Mouse (Mus musculus) thymus, postnatal 14 days (tissue): ENCODE measurements around the gene Rab36.
A peak's percentile ranks its signal among the peaks of the same experiment; 100 is the strongest.

Experiments
- DNase-seq: peaks from one replicate; pipeline ENCODE4 v3.0.0; 2021

Rab36 gene

DNA sequence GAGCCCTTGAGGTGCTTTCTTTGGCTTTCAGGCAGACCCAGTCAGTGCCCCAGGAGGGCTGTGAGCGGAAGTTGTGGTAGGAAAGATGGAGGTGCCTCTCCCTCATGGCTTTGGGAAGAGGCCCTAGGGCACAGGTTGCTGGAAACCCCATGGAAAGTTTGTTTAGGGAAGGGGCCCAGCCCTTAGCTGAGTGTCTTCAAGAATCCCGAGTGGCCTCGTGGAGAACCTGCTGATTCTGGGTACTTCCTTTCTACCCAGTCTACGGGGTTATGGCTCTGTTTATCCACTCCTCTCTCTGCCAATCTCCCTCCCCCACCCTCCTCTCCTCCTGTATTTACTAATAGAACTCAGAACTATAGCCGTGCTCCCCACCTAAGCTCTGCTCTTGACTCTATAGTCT, 38.8 kb downstream of the Rab36 start:
- no peak for DNase-seq

DNA sequence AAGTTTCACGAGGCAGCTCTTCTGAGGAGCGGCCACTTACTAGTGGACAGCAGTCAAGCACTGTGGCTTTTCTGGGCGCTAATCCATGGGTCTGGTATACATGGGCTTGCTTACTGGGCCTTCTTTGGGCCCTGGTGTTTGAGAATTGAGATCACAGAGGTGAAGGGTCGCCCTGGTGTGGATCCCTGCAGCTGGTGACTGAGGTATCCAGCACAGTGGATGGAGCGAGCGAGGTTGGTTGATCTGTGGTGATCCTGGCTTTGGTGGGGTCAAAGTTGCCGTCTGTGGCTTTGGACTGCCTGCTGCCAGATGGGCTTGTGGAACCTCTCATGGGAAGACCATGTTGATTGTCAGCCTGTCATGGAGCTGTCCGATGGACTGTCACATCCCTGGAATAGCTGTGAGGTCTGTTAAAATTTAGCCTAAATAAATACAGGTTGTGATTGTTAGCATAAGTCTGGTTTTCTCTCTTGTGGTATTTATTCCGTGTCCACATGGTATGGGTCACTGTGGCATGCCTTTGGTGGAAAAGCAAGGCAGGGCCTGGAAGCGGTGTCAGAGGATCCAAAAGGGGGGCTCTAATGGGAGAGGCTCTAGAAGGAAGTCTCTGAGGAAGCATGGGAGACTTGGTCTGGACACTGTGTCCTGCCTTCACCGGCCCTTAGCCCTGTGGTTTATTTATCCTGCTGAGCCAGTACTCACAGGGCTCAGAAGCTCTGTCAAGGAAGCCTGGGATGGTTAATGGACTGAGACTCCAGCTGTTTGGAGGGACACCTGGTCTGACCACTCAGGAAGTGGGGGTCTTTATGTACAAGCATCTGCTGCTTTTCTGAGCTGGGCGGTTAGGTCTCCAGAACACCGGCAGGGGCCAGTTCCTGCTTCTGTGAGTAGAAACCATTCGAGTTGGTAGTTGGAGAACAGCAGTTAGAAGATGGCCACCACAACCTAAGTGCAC, 41.6 kb downstream of the Rab36 start:
- peak; percentile 12 for DNase-seq

DNA sequence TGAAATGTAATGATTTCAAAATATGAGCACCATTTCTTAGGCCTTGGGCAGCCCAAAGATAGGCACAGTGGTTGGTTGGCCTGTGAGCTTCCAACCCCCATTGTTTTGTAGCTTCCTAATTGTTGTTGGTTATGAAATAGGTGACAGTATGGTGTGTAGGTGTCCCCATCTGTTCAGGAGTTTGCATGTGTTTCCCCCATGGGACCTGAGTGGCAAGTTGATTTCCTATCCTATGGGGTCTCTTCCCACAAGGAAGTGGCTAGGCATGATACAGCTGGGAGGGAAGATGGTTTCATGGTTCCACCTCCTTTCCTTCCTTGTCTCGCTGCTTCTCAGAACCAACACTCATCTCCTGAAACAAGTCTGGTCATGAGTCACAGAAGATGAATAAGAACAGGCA, 48.5 kb downstream of the Rab36 start:
- no peak for DNase-seq

DNA sequence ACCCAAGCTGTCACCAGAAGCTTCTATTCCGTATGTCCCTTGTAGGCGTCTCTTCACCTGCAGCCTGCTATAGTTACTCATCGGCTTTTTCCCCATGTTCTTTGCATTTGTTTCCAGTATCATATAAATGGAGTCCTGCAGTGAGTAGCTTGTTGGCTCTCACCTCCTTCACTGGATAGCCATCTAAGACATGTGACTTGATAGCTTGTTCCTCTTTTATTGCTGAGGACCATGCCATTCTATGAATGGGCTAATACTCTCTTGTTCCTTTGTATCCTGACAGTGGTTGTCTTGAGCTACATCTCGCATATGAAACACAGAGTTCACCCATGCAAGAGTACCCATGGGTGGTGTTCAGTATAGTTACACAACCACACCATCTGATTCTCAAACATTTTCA, 51.6 kb downstream of the Rab36 start:
- no peak for DNase-seq

DNA sequence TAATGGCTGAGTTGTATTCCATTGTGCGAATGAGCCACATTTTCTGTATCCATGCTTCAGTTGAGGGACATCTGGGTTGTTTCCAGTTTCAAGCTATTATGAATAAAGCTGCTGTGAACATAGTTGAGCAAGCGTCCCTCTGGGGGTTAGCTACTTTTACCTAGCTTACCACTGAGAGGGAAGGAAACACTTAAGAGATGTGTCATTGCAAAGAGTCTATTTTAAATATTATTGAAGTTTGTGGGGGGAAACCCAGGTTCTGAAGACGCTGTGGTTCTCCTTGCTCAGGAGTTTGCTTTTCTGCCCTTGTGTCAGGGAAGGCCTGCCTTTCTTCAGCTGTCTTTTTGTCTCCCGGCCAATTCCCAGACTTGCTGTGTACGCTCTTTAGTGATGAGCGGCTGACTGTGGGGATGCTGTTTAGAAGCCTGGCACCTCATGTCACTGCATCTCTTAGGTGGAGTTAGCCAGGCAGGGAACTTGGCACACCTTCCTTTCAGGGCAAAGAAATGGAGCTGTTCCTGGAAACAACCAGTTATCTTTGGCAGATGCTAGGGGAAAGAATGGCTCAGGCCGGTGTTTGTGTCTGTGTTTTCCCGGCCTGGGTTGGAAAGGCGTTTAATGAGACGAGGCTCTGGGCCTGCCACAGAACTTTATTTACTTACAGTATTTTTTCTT, 54.8 kb downstream of the Rab36 start:
- DNase-seq, result no peak

DNA sequence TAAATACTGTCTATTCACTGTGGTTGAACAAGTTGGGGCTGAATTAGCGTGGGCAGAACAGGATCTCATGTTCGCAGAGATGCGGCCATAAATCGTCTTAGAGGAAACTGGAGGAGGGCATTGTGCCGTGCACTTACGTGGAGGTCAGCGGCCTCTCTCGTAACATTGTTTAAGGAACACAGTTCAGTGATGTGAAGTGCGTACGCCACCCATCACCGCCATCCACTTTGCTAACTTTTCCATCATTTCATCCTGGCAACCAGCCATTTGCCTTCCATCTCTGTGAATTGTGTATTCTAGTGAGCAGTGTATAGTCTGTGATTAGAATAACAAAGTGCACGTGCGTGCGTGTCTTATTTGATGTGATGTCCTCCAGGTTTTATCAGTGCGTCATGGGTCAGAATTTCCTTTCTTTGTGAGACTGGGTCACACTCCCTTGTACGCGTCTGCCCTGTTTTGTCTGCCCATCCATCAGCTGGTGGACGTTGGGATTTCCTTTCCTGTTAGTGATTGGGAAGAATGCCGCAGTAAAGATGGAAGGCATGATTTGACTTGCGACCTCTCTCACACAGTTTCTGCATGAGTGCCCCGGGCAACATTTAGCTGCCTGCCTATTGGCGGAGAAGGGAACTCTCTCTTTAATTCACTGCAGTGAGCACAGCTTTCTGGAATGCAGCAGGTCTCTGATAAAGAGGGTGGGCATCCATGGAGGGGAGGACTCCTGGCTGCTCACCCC, 56.6 kb downstream of the Rab36 start:
- no peak for DNase-seq

DNA sequence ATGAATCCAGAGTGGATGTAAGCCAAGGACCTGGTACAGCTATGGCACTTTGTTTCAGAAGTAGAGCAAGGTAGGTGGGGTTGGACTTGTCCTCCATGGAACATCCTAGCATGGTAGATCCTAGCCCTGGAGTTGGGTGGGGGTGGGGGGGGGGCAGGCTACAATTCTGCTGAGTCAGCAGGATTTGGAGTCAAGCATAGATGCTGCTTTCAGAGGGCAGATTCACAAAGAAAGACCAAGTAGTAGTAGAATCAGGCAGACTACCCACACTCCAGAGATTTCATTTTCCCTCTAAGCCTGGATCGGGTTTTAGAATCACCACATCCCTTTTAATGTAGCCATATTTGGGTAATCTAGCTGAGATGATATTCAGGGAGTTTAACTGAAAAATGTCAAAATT, 57.5 kb downstream of the Rab36 start:
- no peak for DNase-seq

DNA sequence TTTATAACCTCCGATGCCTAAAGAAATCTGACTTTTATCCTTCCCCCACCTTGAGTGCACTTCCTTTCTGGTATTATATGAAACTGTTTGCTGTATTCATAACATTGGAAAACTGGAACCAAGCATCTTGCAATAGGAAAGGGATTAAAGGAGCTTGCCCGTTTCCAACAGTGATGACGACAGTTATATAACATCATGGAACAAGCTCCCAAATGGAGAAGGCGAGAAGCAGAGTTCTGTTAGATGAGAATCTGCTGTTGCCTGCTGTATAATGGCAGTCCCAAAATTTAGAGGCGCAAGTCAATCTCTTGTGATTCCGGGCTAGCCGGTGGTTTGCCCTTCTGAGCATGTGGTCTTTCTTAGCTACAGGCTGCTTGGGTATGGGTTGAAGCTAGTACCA, 58.4 kb downstream of the Rab36 start:
- DNase-seq, result no peak

DNA sequence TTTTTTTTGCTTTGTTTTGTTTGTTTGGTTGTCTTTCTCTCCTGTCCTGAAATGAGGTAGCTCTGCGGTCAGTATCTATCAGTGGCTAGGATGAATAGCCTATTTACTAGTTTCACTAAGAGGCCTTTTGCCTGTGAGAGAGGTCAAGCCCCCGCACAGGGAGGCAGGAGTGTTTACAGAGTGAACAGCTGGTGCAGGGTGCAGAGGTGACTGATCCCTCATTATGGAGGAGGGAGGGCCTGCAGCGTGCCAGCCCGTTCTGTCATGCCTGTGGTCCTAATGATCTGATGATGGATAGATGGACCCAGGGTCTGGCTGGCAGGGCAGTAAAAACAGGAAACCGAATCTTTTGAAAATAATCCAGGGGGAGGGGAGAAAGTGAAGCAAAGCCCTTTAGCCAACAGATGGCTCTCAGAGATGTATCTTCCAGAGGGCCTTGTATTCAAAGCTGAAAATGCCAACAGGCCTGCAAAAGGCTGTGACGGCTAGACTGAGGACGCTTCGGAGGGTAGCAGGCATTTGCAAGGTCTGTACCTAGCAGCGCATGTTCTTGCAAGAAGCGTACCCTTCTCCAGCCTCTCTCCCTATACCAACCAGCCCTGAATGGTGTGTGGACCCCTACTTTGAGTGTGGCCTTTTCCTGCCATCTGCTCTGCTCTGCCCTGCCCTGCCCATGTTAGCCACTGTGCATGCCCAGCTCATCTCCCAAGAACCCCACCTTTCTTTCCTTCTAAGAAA, 61.8 kb downstream of the Rab36 start:
- DNase-seq, result no peak

DNA sequence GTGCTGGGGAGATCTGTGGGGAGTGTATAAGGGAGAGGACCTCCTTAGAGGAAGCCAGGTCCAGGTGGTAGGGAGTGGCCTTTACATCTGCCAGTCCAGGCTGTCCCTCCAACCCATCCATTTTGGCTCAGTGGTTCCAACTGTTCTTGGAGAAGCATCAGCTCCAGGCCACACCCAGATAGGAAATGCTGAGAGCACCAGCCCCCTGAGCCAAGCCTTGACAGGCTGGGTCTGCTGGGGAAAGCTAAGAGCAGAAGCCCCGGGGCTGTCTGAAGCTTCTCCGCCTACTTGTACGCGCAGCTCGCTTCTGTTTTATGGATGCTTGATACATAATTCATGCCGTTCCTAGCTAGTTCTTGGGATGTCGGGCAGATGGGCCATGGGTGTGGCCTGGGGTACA, 63.4 kb downstream of the Rab36 start:
- DNase-seq, result no peak

DNA sequence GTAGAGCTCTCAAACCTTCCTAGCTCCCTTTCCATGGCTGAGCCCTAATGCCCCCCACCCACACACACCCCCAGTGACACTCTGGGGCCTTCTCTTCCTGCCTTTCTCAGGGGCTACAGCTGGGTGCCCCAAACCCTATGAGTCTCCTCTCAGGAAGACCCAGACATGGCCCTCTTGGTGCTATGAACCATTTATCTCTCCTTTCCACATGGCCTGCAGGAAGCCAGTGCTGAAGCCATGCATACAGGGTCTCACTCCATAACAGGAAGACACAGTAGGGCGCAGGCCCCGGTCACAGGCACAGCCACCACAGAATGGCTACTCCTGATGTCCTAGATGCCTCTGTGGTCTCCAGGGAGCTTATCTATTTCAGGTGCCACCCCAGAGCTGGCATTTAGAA, 66.6 kb downstream of the Rab36 start:
- no peak for DNase-seq
